Mouse (Mus musculus) brain, adult 10 weeks (tissue): ENCODE measurements around the gene Slc6a12. TPM values are rescaled to one million over a fixed set of nuclear protein-coding genes. Genes with fewer than 3 reads are reported as not detected.

Experiments
- polyA plus RNA-seq: library from polyadenylated mRNA; stranded (reverse); fragments of 350-450 nt; fragmentation: Illumina TruSeq; extraction: RNeasy Lipid Tissue Mini Kit (QIAGEN cat#74804); gene quantifications from one replicate; pipeline ENCODE4 v1.2.3, GENCODE M21; 2015; ENCODE audit warnings: low read depth, low replicate concordance

Slc6a12 gene
- polyA plus RNA-seq: 1.6 TPM

DNA sequence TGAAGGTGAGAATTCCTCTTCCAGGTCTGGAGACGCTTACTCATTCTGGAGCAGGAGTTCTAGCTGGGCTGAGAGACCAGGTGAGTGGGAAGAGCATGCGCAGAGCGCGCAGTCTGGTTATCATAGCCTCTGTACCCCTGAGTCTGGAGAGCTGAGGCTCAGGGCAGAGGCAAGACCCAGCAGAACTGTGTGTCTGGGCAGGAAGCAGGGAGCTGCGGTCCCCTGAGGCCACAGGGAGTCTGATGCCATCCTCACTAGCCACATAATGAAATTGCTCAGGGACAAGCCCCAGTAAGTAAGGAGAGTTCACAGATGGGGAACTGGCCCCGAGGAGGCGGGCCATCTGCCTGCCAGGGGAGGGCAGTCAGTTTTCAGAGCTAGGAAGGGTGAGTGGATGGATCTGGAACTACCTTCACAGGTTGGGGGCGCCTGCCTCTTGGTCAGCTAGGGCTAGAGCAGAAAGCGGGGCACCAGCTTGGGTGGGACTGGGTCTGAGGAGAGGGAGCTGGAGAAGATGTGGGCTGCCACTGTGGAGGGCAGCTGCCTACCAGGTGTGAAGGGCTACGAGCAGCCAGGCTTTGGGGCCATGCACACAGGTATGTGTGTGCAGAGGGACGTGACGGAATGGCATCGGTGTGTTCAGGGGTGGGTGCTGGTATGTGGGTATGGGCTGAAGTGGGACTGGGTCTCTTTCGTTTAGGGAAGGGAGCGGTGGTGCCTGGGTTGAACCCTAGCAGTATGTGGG, at the start of gene Slc6a12:
Slc6a12 (plus strand) TSS at position 51 of the 745 bp plus-strand sequence.

DNA sequence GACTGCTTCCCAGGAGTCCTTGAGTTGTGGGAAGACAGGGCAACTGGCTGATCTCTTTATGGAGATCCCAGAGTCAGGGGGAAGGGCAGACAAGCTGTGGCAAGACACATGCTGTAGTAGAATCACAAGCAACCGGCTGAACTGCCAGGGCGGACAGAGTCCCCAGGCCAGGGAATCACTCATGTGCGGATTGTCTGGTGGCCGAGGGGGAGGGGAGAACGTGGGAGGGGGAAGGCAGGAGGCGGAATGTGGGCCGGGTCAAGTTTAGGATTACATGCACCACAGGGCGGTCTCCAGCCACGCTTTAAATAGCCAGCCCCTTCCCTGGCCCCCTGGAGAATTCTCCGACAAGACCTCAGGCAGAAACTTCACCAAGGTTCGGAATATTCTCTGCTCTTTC, 42.9 kb upstream of the Slc6a12 start, which contains the start of gene Slc6a13:
Slc6a13 (plus strand) TSS at position 274 of the 400 bp plus-strand sequence.

Other genes with a start within 250 kb of the Slc6a12 start
- gene Mical3, start 212.1 kb upstream of the Slc6a12 start, polyA plus RNA-seq: 44.2 TPM
- gene Pex26, start 159.4 kb upstream of the Slc6a12 start, polyA plus RNA-seq: 11.6 TPM
- gene Tuba8, start 132.4 kb upstream of the Slc6a12 start, polyA plus RNA-seq: 12.4 TPM
- 2.3 TPM for gene Usp18, start 97.2 kb upstream of the Slc6a12 start, polyA plus RNA-seq
- gene Slc6a13, start 42.8 kb upstream of the Slc6a12 start, polyA plus RNA-seq: 13.3 TPM
- 62.1 TPM for gene Iqsec3, start 130.6 kb downstream of the Slc6a12 start, polyA plus RNA-seq